Mouse (Mus musculus): ENCODE data around the gene Ddr1.

DNA sequence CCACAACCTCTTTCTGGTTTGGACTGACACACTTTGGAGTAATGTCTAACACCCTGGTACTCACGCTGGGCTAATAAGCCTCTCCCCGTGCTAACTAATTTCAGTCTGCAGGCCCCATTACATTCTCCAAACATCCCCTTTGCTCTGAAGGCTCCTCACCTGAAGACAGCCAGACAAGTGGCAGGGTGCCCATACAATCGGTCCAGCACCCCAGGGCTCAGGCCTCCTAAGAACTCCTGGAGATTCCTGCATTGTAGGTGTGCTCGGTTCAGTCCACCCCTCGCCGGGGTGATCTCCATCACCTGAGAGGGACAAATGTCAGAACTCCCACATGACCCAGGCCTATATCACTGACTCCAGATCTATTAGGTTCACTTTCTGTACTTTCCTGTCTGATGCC, 31.9 kb downstream of the Ddr1 start:
- TF ChIP-seq POLR2A (IDR thresholded peaks at IDR 0.05; ENCODE audit: insufficient read depth, low read depth, low read length), result no peak
- no peak for TF ChIP-seq CTCF (IDR thresholded peaks at IDR 0.05; ENCODE audit: insufficient read depth, low read depth, low read length)

Measured in olfactory bulb, adult 2 months (tissue).